Mouse (Mus musculus): ENCODE results near the gene Gm3259.
"Not testable (repeated sequence)": the region's sequence is repeated elsewhere in the genome, so short reads cannot be mapped to it uniquely, and the experiment has no call there.

Gm3259 gene

GRCm38 (mm10) chr5:95305611-95306010 lies at the start of gene Gm3259:
Gm3259 (plus strand) TSS chr5:95305911.
- not testable (repeated sequence) for DNase-seq (ENCODE audit: low read depth, low spot score)

GRCm38 (mm10) chr5:95272668-95273067 lies 33.0 kb upstream of the Gm3259 start, which contains the start of gene Gm10424:
Gm10424 (minus strand) TSS chr5:95272768.
- not testable (repeated sequence) for DNase-seq (ENCODE audit: low read depth, low spot score)
